Mouse (Mus musculus) C2C12 (cell line): ENCODE measurements around the gene Cox5a. TPM values are rescaled to one million over a fixed set of nuclear protein-coding genes. Genes with fewer than 3 reads are reported as not detected.

ENCODE experiments used
- H3K27me3 ChIP-seq: one replicate; pipeline ENCODE4 v1.6.1; 2011; ENCODE audit not compliant: control insufficient read depth, insufficient read depth, insufficient read length
- H3K36me3 ChIP-seq: one replicate; pipeline ENCODE4 v1.6.1; 2011; ENCODE audit not compliant: control insufficient read depth, insufficient read depth
- H3K4me3 ChIP-seq: one replicate; pipeline ENCODE4 v1.5.1; 2011; ENCODE audit warnings: mild to moderate bottlenecking, control low read depth; ENCODE audit not compliant: poor library complexity, insufficient read depth, severe bottlenecking
- H3K79me2 ChIP-seq: one replicate; pipeline ENCODE4 v1.6.1; 2011; ENCODE audit not compliant: control insufficient read depth, insufficient read depth
- H3K79me3 ChIP-seq: one replicate; pipeline ENCODE4 v1.6.1; 2011; ENCODE audit warnings: low read depth, control low read depth
- H3ac ChIP-seq: one replicate; pipeline ENCODE3; 2011; ENCODE audit warnings: low read depth; ENCODE audit not compliant: control insufficient read depth, insufficient read length
- CEBPB ChIP-seq: IDR thresholded peaks from one replicate; pipeline ENCODE4 v1.6.1; 2011; ENCODE audit warnings: low read depth, mild to moderate bottlenecking, control low read depth, moderate library complexity
- CTCF ChIP-seq: IDR thresholded peaks from one replicate; pipeline ENCODE4 v1.5.1; 2011; ENCODE audit not compliant: control insufficient read depth, insufficient read depth, insufficient read length
- FOSL1 ChIP-seq: IDR thresholded peaks from one replicate; pipeline ENCODE4 v1.8.0; 2011; ENCODE audit warnings: mild to moderate bottlenecking, low read length; ENCODE audit not compliant: poor library complexity, insufficient read depth, severe bottlenecking
- MAX ChIP-seq: IDR thresholded peaks from one replicate; pipeline ENCODE4 v1.6.1; 2011; ENCODE audit warnings: mild to moderate bottlenecking, control low read depth
- MYOD1 ChIP-seq: IDR thresholded peaks from one replicate; pipeline ENCODE4 v1.6.1; 2011; ENCODE audit warnings: low read depth; ENCODE audit not compliant: control insufficient read depth, insufficient read length
- MYOG ChIP-seq: IDR thresholded peaks from one replicate; pipeline ENCODE4 v1.6.1; 2011; ENCODE audit not compliant: control insufficient read depth, insufficient read length; ENCODE audit errors: extremely low read depth
- USF1 ChIP-seq: IDR thresholded peaks from one replicate; pipeline ENCODE4 v1.6.1; 2011; ENCODE audit warnings: low read depth, mild to moderate bottlenecking, control low read depth, moderate library complexity
- polyA plus RNA-seq: library from polyadenylated mRNA; unstranded; fragments of >200 nt; fragmentation: generic; extraction: Trizol; gene quantifications from one replicate; pipeline ENCODE4 v1.2.1, GENCODE M21; 2012; ENCODE audit warnings: missing spikeins

The Cox5a gene
- polyA plus RNA-seq, 1 experiment: 630 TPM

DNA sequence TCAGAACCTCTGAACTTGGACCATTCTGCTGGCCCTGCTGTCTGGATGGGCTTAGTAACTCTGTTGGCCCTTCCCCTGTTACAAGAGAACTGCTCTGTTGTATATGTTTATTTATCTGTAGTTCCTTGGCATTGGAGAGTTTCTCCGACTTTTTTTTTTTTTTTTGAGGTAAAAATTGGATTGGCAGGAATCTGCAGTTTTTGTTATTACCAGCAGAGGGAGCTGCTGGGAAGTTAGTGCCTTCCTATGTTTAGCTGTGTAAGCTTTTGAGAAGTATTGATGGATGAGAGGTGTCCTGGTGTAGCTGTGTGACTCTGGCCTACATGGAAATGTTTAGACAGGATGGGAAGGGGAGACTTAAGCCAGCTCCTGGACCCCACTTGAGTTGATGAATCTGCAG lies 20.2 kb downstream of the Cox5a start:
- TF ChIP-seq CTCF (no peak), MYOD1 (no peak), USF1 (no peak), MAX (no peak), CEBPB (no peak), MYOG (no peak), FOSL1 (no peak)
- Histone ChIP-seq H3K4me3 (no peak overlapping the region), H3ac (no peak overlapping the region), H3K79me2 (peaks cover 16% of the 10 kb centered on the region), H3K79me3 (peaks cover 9% of the 10 kb centered on the region), H3K27me3 (no peaks in the 10 kb centered on the region), H3K36me3 (peaks cover 57% of the 10 kb centered on the region)

- no peaks in the 10 kb centered on the region for H3K27me3 ChIP-seq
- TF ChIP-seq MAX (no peak), CEBPB (no peak), MYOG (no peak), CTCF (no peak), MYOD1 (no peak), FOSL1 (no peak), USF1 (no peak)
- H3K4me3 ChIP-seq: no peak overlapping the region
- H3ac ChIP-seq: no peak overlapping the region
- peaks cover 71% of the 10 kb centered on the region for H3K36me3 ChIP-seq
- peaks cover 1% of the 10 kb centered on the region for H3K79me2 ChIP-seq
- no peaks in the 10 kb centered on the region for H3K79me3 ChIP-seq
Measured at GRCm38 (mm10) chr9:57543951-57544350, 22.9 kb downstream of the Cox5a start.

- Histone ChIP-seq H3K27me3 (no peaks in the 10 kb centered on the region), H3K79me3 (peaks cover 6% of the 10 kb centered on the region), H3K36me3 (peaks cover 52% of the 10 kb centered on the region), H3ac (no peak overlapping the region), H3K79me2 (peaks cover 8% of the 10 kb centered on the region), H3K4me3 (no peak overlapping the region)
- TF ChIP-seq MYOD1: no peak
- no peak for TF ChIP-seq FOSL1
- no peak for TF ChIP-seq MAX
- no peak for TF ChIP-seq MYOG
Measured at GRCm38 (mm10) chr9:57547287-57547686, 26.2 kb downstream of the Cox5a start.

- Histone ChIP-seq H3K27me3 (no peaks in the 10 kb centered on the region), H3K79me2 (peaks cover 10% of the 10 kb centered on the region), H3ac (no peak overlapping the region), H3K4me3 (no peak overlapping the region), H3K36me3 (peaks cover 46% of the 10 kb centered on the region), H3K79me3 (peaks cover 6% of the 10 kb centered on the region)
- TF ChIP-seq MYOG (no peak), CTCF (no peak), USF1 (no peak), MAX (no peak), MYOD1 (no peak), FOSL1 (no peak), CEBPB (no peak)
Measured at GRCm38 (mm10) chr9:57547869-57548268, 26.8 kb downstream of the Cox5a start.

DNA sequence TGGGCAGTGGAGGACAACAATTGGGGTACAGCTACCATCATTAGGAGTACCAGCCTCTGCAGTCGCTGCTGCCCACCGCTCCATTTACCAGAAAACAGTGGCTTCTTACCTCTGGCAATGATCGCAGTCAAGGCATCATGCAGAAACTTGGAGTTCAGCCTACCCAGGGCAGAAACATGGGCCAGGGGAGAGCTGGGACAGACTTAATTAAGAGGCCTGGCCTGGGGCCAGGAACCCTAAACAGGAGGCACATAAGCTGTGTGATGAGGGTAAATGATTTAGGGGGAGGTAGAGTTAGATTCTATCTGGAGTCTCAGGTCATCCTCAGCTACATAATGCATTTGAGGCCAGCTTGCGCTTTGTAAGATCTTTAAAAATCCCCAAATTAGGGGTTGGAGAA lies 28.1 kb downstream of the Cox5a start:
- peaks cover 35% of the 10 kb centered on the region for H3K36me3 ChIP-seq
- H3K4me3 ChIP-seq: no peak overlapping the region
- no peaks in the 10 kb centered on the region for H3K27me3 ChIP-seq
- no peak overlapping the region for H3ac ChIP-seq
- peaks cover 10% of the 10 kb centered on the region for H3K79me2 ChIP-seq
- H3K79me3 ChIP-seq: peaks cover 6% of the 10 kb centered on the region
- TF ChIP-seq CTCF (no peak), MAX (no peak), FOSL1 (no peak), MYOD1 (no peak), USF1 (no peak), MYOG (no peak), CEBPB (no peak)

DNA sequence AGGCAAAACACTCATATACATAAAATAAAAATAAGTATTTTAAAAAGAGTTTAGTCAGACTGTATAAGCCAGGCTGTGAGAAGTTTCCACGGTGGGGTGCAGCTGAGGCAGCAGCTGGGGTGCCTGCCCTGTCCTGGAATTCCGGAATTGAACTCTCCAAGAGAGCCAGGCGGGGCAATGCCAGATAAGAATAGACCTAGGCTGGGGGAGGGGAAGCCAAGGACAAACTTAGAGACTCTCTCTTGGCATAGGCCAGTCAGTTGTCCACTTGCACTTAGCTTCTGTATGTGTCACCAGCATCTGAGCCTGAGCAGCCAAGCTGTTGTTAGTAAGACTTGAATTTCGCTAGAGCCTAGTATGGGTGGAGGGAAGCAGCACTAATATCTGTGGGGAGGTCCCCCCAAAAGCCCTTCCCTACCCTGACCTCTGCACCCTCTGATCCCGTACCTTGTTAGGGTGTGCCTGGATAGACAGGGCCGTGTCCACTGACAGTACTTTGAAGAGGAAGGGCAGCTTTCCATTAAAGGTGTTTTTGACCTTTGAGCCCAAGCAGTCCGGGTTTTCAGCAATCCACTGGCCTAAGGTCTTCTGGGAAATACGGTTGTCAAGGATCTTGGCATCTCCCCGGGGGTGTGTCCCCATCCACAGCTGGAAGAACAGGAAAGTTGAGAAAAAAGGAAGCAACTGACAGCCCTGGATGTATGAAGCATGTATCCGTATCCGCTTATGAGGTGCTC lies 29.2 kb downstream of the Cox5a start:
- peaks cover 6% of the 10 kb centered on the region for H3K79me3 ChIP-seq
- H3ac ChIP-seq: no peak overlapping the region
- TF ChIP-seq CTCF (no peak), CEBPB (no peak), MYOG (no peak), USF1 (no peak), MYOD1 (no peak), FOSL1 (no peak), MAX (no peak)
- peaks cover 32% of the 10 kb centered on the region for H3K36me3 ChIP-seq
- H3K79me2 ChIP-seq: peaks cover 10% of the 10 kb centered on the region
- no peak overlapping the region for H3K4me3 ChIP-seq
- H3K27me3 ChIP-seq: no peaks in the 10 kb centered on the region
